Mouse (Mus musculus): ENCODE results near the gene Spsb3. TPM values are rescaled to one million over a fixed set of nuclear protein-coding genes. Genes with fewer than 3 reads are reported as not detected.

The Spsb3 gene
- total and polyA plus RNA-seq, 3 experiments, result 30.2 to 34.5 TPM; not detected in 1

DNA sequence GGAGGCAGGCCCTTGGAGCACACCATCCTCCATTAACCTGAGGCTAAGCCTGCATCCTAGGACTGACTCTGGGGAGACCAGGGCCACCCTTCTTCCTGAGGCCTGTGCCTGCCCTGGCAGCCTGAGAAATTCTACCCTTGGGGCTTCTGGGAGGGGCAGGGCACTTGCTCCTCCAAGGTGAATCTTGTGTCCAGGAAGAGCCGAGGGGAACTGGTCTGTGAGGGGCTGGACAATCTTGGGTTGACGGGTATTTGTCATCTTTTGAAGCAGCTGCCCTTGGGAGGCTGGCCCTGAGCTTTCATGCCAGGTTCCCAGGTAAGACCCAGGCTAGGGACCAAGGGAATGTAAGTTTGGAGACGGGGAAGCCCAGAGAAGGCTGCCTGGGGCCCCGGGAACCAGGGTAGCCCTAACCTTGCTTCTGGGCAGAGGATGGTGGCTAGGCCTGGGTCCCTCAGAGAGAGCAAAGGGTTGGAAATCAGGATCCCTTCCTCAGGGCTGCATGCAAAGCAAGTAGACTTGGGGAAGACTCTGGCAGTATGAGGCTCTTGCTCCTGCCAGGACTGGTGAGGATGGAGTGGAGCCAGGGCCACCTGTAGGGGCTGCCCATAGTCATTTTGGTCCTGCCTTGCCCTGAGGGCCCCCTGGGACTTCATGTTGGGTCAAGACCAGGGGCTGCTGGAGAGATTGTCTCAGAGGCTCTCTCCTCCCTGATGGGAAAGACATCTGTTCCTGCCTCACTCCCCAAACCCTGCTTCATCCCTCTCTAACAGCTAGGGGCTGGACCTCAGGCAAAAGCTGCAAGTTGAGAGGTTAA is 11.8 kb downstream of the Spsb3 start:
- Histone ChIP-seq H3K4me1 (ENCODE audit: control insufficient read depth in 1 of 2, insufficient read depth in 2 of 2, low read length in 2 of 2) (peaks cover 2 to 23% of the 10 kb centered on the region in 2 experiments; a peak in 3 of 4 replicates), H3K27me3 (ENCODE audit: control insufficient read depth in 1 of 2, insufficient read depth in 2 of 2, low read length in 2 of 2) (no peaks in the 10 kb centered on the region), H3K79me2 (ENCODE audit: control insufficient read depth, insufficient read depth, low read length, poor library complexity) (peaks cover 33% of the 10 kb centered on the region), H3K36me3 (ENCODE audit: control insufficient read depth in 1 of 2, insufficient read depth in 2 of 2, low read length in 2 of 2) (peaks cover 0 to 13% of the 10 kb centered on the region in 2 experiments; a peak in 2 of 4 replicates), H3K9me3 (replicated peaks; ENCODE audit: insufficient read depth, low read length) (no peaks in the 10 kb centered on the region), H3K4me3 (ENCODE audit: control insufficient read depth in 1 of 2, insufficient read depth in 1 of 2, low read depth in 2 of 2, low read length in 2 of 2) (no peak overlapping the region), H3K27ac (ENCODE audit: control insufficient read depth, low read depth, low read length) (no peak overlapping the region), H3K9ac (ENCODE audit: control insufficient read depth, low read depth, low read length, poor library complexity, severe bottlenecking) (no peak overlapping the region)
- no peak for TF ChIP-seq SMC3 (IDR thresholded peaks at IDR 0.05; ENCODE audit: low read depth, low read length)
- no peak for TF ChIP-seq TBP (IDR thresholded peaks at IDR 0.05; ENCODE audit: low read depth, low read length)
- TF ChIP-seq SIN3A (IDR thresholded peaks at IDR 0.05; ENCODE audit: low read length), result no peak
- TF ChIP-seq ZMIZ1 (IDR thresholded peaks at IDR 0.05; ENCODE audit: low read depth, low read length), result no peak
- TF ChIP-seq MAZ (IDR thresholded peaks at IDR 0.05; ENCODE audit: low read depth, low read length), result no peak
- TF ChIP-seq ZKSCAN1 (IDR thresholded peaks at IDR 0.05; ENCODE audit: low read depth, low read length), result no peak
- no peak for TF ChIP-seq MEF2A (IDR thresholded peaks at IDR 0.05; ENCODE audit: extremely low read depth, insufficient replicate concordance, low read depth, low read length, poor library complexity, severe bottlenecking)
- TF ChIP-seq GATA1 (IDR thresholded peaks at IDR 0.05; ENCODE audit: low read depth, low read length), result no peak
- TF ChIP-seq ZC3H11A (IDR thresholded peaks at IDR 0.05; ENCODE audit: low read depth, low read length), result no peak
- no peak for TF ChIP-seq UBTF (IDR thresholded peaks at IDR 0.05; ENCODE audit: borderline replicate concordance, insufficient read depth, low read depth, low read length)
- no peak for DNase-seq (ENCODE audit: low read depth, low spot score)

DNA sequence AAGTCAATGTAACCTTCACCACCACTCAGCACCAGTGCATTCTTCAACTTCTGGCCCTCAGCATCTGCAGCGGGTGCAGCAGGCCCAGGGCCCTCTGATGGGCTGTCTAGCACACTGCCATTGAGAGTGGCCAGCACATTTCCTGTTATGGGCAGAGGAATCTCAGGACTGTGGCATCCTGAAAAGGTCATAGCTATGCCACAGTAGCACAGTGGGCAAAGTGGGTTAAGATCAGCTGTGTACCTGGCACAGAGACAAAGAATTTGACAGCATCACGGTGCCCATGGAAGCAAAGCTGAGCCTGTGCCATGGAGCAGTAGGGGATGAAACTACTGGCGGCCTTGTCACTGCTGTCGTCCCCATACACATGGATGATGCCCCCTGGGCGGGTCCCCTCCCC is 12.7 kb downstream of the Spsb3 start:
- Histone ChIP-seq H3K9me3 (replicated peaks; ENCODE audit: insufficient read depth, low read length) (no peaks in the 10 kb centered on the region), H3K9ac (ENCODE audit: control insufficient read depth, low read depth, low read length, poor library complexity, severe bottlenecking) (no peak overlapping the region), H3K79me2 (ENCODE audit: control insufficient read depth, insufficient read depth, low read length, poor library complexity) (peaks cover 24% of the 10 kb centered on the region), H3K36me3 (ENCODE audit: control insufficient read depth in 1 of 2, insufficient read depth in 2 of 2, low read length in 2 of 2) (peaks cover 0 to 13% of the 10 kb centered on the region in 2 experiments; a peak in 2 of 4 replicates), H3K4me3 (ENCODE audit: control insufficient read depth in 1 of 2, insufficient read depth in 1 of 2, low read depth in 2 of 2, low read length in 2 of 2) (no peak overlapping the region), H3K27me3 (ENCODE audit: control insufficient read depth in 1 of 2, insufficient read depth in 2 of 2, low read length in 2 of 2) (no peaks in the 10 kb centered on the region), H3K4me1 (ENCODE audit: control insufficient read depth in 1 of 2, insufficient read depth in 2 of 2, low read length in 2 of 2) (peaks cover 2 to 19% of the 10 kb centered on the region in 2 experiments; a peak in 3 of 4 replicates), H3K27ac (ENCODE audit: control insufficient read depth, low read depth, low read length) (no peak overlapping the region)
- TF ChIP-seq CHD1 (IDR thresholded peaks at IDR 0.05; ENCODE audit: low read depth, low read length) (no peak), HCFC1 (IDR thresholded peaks at IDR 0.05; ENCODE audit: low read depth, low read length) (no peak), USF1 (IDR thresholded peaks at IDR 0.05; ENCODE audit: low read depth, low read length) (no peak), CHD2 (IDR thresholded peaks at IDR 0.05; ENCODE audit: low read length) (no peak), ZMIZ1 (IDR thresholded peaks at IDR 0.05; ENCODE audit: low read depth, low read length) (no peak), CTCF (IDR thresholded peaks at IDR 0.05 in 2 of 3, conservative IDR thresholded peaks at IDR 0.05 in 1 of 3; ENCODE audit: control insufficient read depth in 1 of 3, insufficient read depth in 1 of 3, low read depth in 2 of 3, low read length in 3 of 3, poor library complexity in 1 of 3, severe bottlenecking in 1 of 3) (no peak), NRF1 (IDR thresholded peaks at IDR 0.05; ENCODE audit: insufficient read depth, low read depth, low read length, poor library complexity, severe bottlenecking) (no peak)
- no peak for DNase-seq (ENCODE audit: low read depth, low spot score)
